Mouse (Mus musculus): ENCODE measurements around the gene H2-DMb2. TPM values are rescaled to one million over a fixed set of nuclear protein-coding genes. Genes with fewer than 3 reads are reported as not detected.

The H2-DMb2 gene
- polyA plus RNA-seq, 1 experiment from 2014 or later = 0.18 TPM

GRCm38 (mm10) chr17:34135297-34136224 lies 7.5 kb upstream of the H2-DMb2 start:
- H3K4me2 ChIP-seq (ENCODE audit: low read length) = peak overlapping the region; percentile 62
- peaks cover 13% of the 10 kb centered on the region; the same call in 1 of the 2 replicates for H3K4me1 ChIP-seq (ENCODE audit: control insufficient read depth, insufficient read depth, low read length)
- no peaks in the 10 kb centered on the region for H3K36me3 ChIP-seq (ENCODE audit: control insufficient read depth, insufficient read depth, low read length)
- 0 out of 2 replicates have a peak overlapping the region, but pooled peaks have one; percentile 26 for H3K9ac ChIP-seq (replicated peaks; ENCODE audit: low read length)
- H3K4me3 ChIP-seq (replicated peaks; ENCODE audit: low read depth, low read length) = peak overlapping the region; percentile 31
- no peaks in the 10 kb centered on the region for H3K9me3 ChIP-seq (ENCODE audit: control insufficient read depth, low read length)
- WGBS = 8% methylated on average over 31 of the region's 31 CpGs
- H3K27ac ChIP-seq (replicated peaks; ENCODE audit: low read depth, low read length) = no peak overlapping the region
- H3K27me3 ChIP-seq (ENCODE audit: control insufficient read depth, insufficient read depth, low read length) = peaks cover 17% of the 10 kb centered on the region
- ATAC-seq (ENCODE audit: low FRiP score, low TSS enrichment) (peak; percentile 97), DNase-seq (peak; percentile 99)

DNA sequence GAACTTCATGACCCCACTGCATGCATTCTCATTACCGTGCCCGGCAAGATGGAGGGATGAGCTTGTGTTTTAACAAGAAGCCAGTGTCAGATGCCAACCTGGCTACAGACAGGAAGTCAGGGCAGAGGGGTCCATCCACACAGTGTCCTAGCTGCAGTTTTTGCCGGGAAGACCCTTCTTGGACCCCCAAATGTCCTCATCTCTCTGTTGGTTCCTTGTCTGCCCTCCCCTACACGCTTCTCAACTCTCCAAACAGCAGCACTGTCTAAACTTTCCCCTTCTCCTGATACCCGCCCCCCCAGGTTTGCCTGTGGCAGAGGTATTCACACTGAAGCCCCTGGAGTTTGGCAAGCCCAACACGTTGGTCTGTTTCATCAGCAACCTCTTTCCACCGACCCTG lies 5.5 kb upstream of the H2-DMb2 start:
- no peak for DNase-seq
- H3K4me3 ChIP-seq (replicated peaks; ENCODE audit: low read depth, low read length) = no peak overlapping the region
- no peaks in the 10 kb centered on the region for H3K36me3 ChIP-seq (ENCODE audit: control insufficient read depth, insufficient read depth, low read length)
- no peak overlapping the region for H3K27ac ChIP-seq (replicated peaks; ENCODE audit: low read depth, low read length)
- H3K4me2 ChIP-seq (ENCODE audit: low read length) = no peak overlapping the region
- whole genome bisulfite sequencing = 81% methylated on average over 7 of the region's 7 CpGs
- no peak for ATAC-seq (ENCODE audit: low FRiP score, low TSS enrichment)
- H3K27me3 ChIP-seq (ENCODE audit: control insufficient read depth, insufficient read depth, low read length) = peaks cover 17% of the 10 kb centered on the region
- H3K4me1 ChIP-seq (ENCODE audit: control insufficient read depth, insufficient read depth, low read length) = peaks cover 13% of the 10 kb centered on the region; the same call in 1 of the 2 replicates
- H3K9ac ChIP-seq (replicated peaks; ENCODE audit: low read length) = no peak overlapping the region
- H3K9me3 ChIP-seq (ENCODE audit: control insufficient read depth, low read length) = no peaks in the 10 kb centered on the region

GRCm38 (mm10) chr17:34138655-34139054 lies 4.5 kb upstream of the H2-DMb2 start:
- H3K4me2 ChIP-seq (ENCODE audit: low read length) = no peak overlapping the region; the same call in 1 of the 2 replicates
- 83% methylated on average over 7 of the region's 7 CpGs for WGBS
- ATAC-seq (ENCODE audit: low FRiP score, low TSS enrichment) (no peak), DNase-seq (no peak)
- no peak overlapping the region for H3K9ac ChIP-seq (replicated peaks; ENCODE audit: low read length)
- no peaks in the 10 kb centered on the region for H3K9me3 ChIP-seq (ENCODE audit: control insufficient read depth, low read length)
- H3K27ac ChIP-seq (replicated peaks; ENCODE audit: low read depth, low read length) = no peak overlapping the region
- H3K4me1 ChIP-seq (ENCODE audit: control insufficient read depth, insufficient read depth, low read length) = peaks cover 17% of the 10 kb centered on the region; the same call in 1 of the 2 replicates
- H3K27me3 ChIP-seq (ENCODE audit: control insufficient read depth, insufficient read depth, low read length) = peaks cover 17% of the 10 kb centered on the region
- no peak overlapping the region for H3K4me3 ChIP-seq (replicated peaks; ENCODE audit: low read depth, low read length)
- no peaks in the 10 kb centered on the region for H3K36me3 ChIP-seq (ENCODE audit: control insufficient read depth, insufficient read depth, low read length)

DNA sequence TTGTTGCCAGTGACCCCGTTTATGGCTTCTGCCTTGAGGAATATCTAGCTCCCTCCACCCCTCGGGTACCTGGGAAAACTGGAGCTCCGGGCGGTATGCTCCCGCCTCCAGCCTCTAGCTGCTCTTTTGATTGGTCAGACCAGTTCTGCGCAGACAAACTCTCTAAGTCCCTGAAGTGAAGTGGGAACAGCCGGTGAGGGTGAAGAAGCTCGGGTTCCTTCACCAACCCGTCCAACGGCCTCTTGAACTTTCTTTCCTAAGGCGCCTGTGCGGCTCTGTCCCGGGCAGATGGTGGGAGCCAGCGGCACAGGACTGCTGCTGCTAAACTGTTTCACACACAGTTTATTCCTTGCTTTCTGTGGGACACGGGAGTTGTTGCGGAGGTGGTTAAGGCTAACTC lies 3.7 kb upstream of the H2-DMb2 start:
- H3K4me1 ChIP-seq (ENCODE audit: control insufficient read depth, insufficient read depth, low read length) = peaks cover 17% of the 10 kb centered on the region; the same call in 1 of the 2 replicates

DNA sequence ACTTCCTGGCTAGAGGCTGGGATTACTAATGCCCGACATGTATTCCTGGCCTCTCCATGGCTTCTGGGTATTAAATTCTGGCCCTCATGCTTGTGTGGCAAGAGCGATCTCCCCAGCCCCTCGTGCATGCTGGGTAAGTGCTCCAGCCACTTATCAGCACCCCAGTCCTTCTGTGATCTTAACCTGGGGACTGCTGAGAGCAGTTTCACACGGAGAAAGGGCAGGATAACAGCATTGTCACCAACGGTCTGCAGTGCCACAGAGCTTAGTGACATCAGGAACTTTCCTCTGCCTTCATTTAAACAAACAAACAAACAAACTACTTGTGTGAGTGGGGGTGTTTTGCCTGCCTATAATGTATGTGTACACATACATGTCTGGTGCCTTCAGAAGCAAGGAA lies 2.9 kb upstream of the H2-DMb2 start:
- Histone ChIP-seq H3K4me1 (ENCODE audit: control insufficient read depth, insufficient read depth, low read length) (peaks cover 17% of the 10 kb centered on the region; the same call in 1 of the 2 replicates), H3K27me3 (ENCODE audit: control insufficient read depth, insufficient read depth, low read length) (peaks cover 17% of the 10 kb centered on the region), H3K4me3 (replicated peaks; ENCODE audit: low read depth, low read length) (no peak overlapping the region), H3K9me3 (ENCODE audit: control insufficient read depth, low read length) (no peaks in the 10 kb centered on the region), H3K9ac (replicated peaks; ENCODE audit: low read length) (0 out of 2 replicates have a peak overlapping the region, but pooled peaks have one; percentile 6), H3K4me2 (ENCODE audit: low read length) (no peak overlapping the region), H3K36me3 (ENCODE audit: control insufficient read depth, insufficient read depth, low read length) (no peaks in the 10 kb centered on the region), H3K27ac (replicated peaks; ENCODE audit: low read depth, low read length) (no peak overlapping the region)
- no peak for DNase-seq
- whole genome bisulfite sequencing = 17% methylated on average over 5 of the region's 5 CpGs
- ATAC-seq (ENCODE audit: low FRiP score, low TSS enrichment) = no peak

More for the DNA sequence above, 3.7 kb upstream of the H2-DMb2 start:
- Histone ChIP-seq H3K27me3 (ENCODE audit: control insufficient read depth, insufficient read depth, low read length) (peaks cover 17% of the 10 kb centered on the region), H3K4me3 (replicated peaks; ENCODE audit: low read depth, low read length) (peak overlapping the region; percentile 9), H3K9me3 (ENCODE audit: control insufficient read depth, low read length) (no peaks in the 10 kb centered on the region), H3K36me3 (ENCODE audit: control insufficient read depth, insufficient read depth, low read length) (no peaks in the 10 kb centered on the region), H3K27ac (replicated peaks; ENCODE audit: low read depth, low read length) (no peak overlapping the region), H3K4me2 (ENCODE audit: low read length) (peak overlapping the region; percentile 47), H3K9ac (replicated peaks; ENCODE audit: low read length) (no peak overlapping the region; the same call in 1 of the 2 replicates)
- WGBS = 2% methylated on average over 16 of the region's 16 CpGs
- ATAC-seq (ENCODE audit: low FRiP score, low TSS enrichment) (no peak), DNase-seq (peak; percentile 57)

GRCm38 (mm10) chr17:34141448-34141847 lies 1.7 kb upstream of the H2-DMb2 start:
- ATAC-seq (ENCODE audit: low FRiP score, low TSS enrichment) = no peak
- Histone ChIP-seq H3K36me3 (ENCODE audit: control insufficient read depth, insufficient read depth, low read length) (no peaks in the 10 kb centered on the region), H3K9ac (replicated peaks; ENCODE audit: low read length) (no peak overlapping the region), H3K9me3 (ENCODE audit: control insufficient read depth, low read length) (no peaks in the 10 kb centered on the region), H3K4me3 (replicated peaks; ENCODE audit: low read depth, low read length) (no peak overlapping the region), H3K27ac (replicated peaks; ENCODE audit: low read depth, low read length) (no peak overlapping the region), H3K4me1 (ENCODE audit: control insufficient read depth, insufficient read depth, low read length) (peaks cover 14% of the 10 kb centered on the region; the same call in 1 of the 2 replicates), H3K27me3 (ENCODE audit: control insufficient read depth, insufficient read depth, low read length) (peaks cover 17% of the 10 kb centered on the region), H3K4me2 (ENCODE audit: low read length) (no peak overlapping the region)
- 45% methylated on average over 4 of the region's 4 CpGs for WGBS
- no peak for DNase-seq

DNA sequence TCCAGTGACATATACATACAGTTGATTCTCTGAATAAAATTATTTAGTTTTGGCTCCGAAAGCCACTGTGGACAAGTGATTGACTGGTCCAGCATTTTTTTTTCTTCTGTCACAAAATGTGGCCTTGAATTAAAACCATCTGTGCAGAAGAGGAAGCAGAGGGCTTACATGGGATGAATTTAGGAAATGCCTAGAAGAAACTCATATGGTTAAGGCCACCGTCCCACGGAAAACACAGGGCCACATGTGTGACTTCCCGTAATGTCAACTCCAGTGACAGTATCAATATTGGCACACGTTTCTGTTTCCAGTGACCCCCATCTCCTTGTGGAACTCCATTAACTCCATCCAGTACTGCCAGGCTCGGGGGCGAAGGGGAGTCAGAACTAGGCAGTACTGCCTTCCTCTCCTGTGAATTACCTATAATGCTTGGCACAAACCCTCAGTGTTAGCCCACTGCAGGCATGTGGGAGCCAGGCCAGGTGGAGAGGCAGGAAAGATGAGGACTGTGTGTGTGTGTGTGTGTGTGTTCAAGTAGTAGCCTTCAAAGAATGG lies 574 bp upstream of the H2-DMb2 start:
- DNase-seq (no peak), ATAC-seq (ENCODE audit: low FRiP score, low TSS enrichment) (no peak)
- Histone ChIP-seq H3K4me2 (ENCODE audit: low read length) (no peak overlapping the region), H3K36me3 (ENCODE audit: control insufficient read depth, insufficient read depth, low read length) (no peaks in the 10 kb centered on the region), H3K27me3 (ENCODE audit: control insufficient read depth, insufficient read depth, low read length) (peaks cover 17% of the 10 kb centered on the region), H3K4me1 (ENCODE audit: control insufficient read depth, insufficient read depth, low read length) (peaks cover 14% of the 10 kb centered on the region; the same call in 1 of the 2 replicates), H3K4me3 (replicated peaks; ENCODE audit: low read depth, low read length) (no peak overlapping the region), H3K9ac (replicated peaks; ENCODE audit: low read length) (no peak overlapping the region), H3K27ac (replicated peaks; ENCODE audit: low read depth, low read length) (no peak overlapping the region), H3K9me3 (ENCODE audit: control insufficient read depth, low read length) (no peaks in the 10 kb centered on the region)
- WGBS = 90% methylated on average over 7 of the region's 7 CpGs

DNA sequence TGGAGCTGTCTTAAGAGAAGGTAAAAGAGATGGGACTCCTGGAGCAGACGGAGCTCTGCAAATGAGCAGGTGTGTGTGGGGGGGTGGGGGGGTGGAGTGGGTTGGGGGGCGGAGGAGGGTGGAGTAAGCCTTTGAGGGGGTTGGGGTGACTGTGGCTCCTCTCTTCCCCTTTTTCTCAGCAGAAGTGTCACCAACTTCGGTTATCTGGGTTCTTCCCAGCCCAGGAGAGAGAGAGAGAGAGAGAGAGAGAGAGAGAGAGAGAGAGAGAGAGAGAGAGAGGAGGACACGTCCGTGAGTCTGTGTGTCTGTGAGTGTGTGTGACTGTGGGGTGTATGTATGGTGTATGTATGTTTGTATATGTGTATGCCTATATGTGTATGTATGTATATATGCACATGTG lies 354 bp downstream of the H2-DMb2 start:
- H3K4me3 ChIP-seq (replicated peaks; ENCODE audit: low read depth, low read length) = no peak overlapping the region
- no peak for ATAC-seq (ENCODE audit: low FRiP score, low TSS enrichment)
- H3K4me2 ChIP-seq (ENCODE audit: low read length) = no peak overlapping the region
- DNase-seq = no peak
- no peaks in the 10 kb centered on the region for H3K9me3 ChIP-seq (ENCODE audit: control insufficient read depth, low read length)
- H3K4me1 ChIP-seq (ENCODE audit: control insufficient read depth, insufficient read depth, low read length) = peaks cover 14% of the 10 kb centered on the region; the same call in 1 of the 2 replicates
- no peak overlapping the region for H3K9ac ChIP-seq (replicated peaks; ENCODE audit: low read length)
- H3K27ac ChIP-seq (replicated peaks; ENCODE audit: low read depth, low read length) = no peak overlapping the region
- H3K36me3 ChIP-seq (ENCODE audit: control insufficient read depth, insufficient read depth, low read length) = no peaks in the 10 kb centered on the region
- 57% methylated on average over 5 of the region's 5 CpGs for WGBS
- H3K27me3 ChIP-seq (ENCODE audit: control insufficient read depth, insufficient read depth, low read length) = peaks cover 14% of the 10 kb centered on the region

Measured in midbrain, embryonic 14.5 days (tissue).